Mouse (Mus musculus): ENCODE measurements around the gene Gsk3a. TPM values are rescaled to one million over a fixed set of nuclear protein-coding genes. Genes with fewer than 3 reads are reported as not detected.
"Not testable (repeated sequence)": the region's sequence is repeated elsewhere in the genome, so short reads cannot be mapped to it uniquely, and the experiment has no call there.

Gsk3a gene
- polyA plus RNA-seq, 1 experiment from 2014 or later: 4.3 TPM

- H3K27ac ChIP-seq (ENCODE audit: low read depth): no peak overlapping the region
- 73% methylated on average over 8 of the region's 8 CpGs for WGBS (ENCODE audit: insufficient replicate concordance)
- H3K9me3 ChIP-seq (ENCODE audit: low read length): no peaks in the 10 kb centered on the region
- TF ChIP-seq CTCF (IDR thresholded peaks at IDR 0.05; ENCODE audit: low read depth) (no peak), EP300 (IDR thresholded peaks at IDR 0.05; ENCODE audit: low read depth) (no peak)
- H3K36me3 ChIP-seq (replicated peaks; ENCODE audit: insufficient read depth, low read length): peaks cover 3% of the 10 kb centered on the region; the same call in 1 of the 2 replicates
- peak overlapping the region; percentile 81; the same call in 1 of the 2 replicates for H3K9ac ChIP-seq (replicated peaks)
- H3K4me1 ChIP-seq (ENCODE audit: insufficient read depth): peaks cover 37% of the 10 kb centered on the region
- H3K4me2 ChIP-seq (ENCODE audit: low read depth, low read length): peak overlapping the region; percentile 81
- H3K4me3 ChIP-seq (ENCODE audit: low read depth, low read length): no peak overlapping the region
- no peaks in the 10 kb centered on the region for H3K27me3 ChIP-seq (ENCODE audit: insufficient read depth, low read length)
- ATAC-seq (no peak), DNase-seq (no peak)
These were observed 28.7 kb upstream of the Gsk3a start for GRCm38 (mm10) chr7:25266180-25266962.

GRCm38 (mm10) chr7:25265743-25266142 is 28.1 kb upstream of the Gsk3a start:
- H3K4me3 ChIP-seq (ENCODE audit: low read depth, low read length); H3K9ac ChIP-seq (replicated peaks); ATAC-seq; H3K27ac ChIP-seq (ENCODE audit: low read depth); H3K4me2 ChIP-seq (ENCODE audit: low read depth, low read length); DNase-seq; H3K9me3 ChIP-seq (ENCODE audit: low read length); H3K36me3 ChIP-seq (replicated peaks; ENCODE audit: insufficient read depth, low read length); H3K27me3 ChIP-seq (ENCODE audit: insufficient read depth, low read length): not testable (repeated sequence)
- peaks cover 37% of the 10 kb centered on the region for H3K4me1 ChIP-seq (ENCODE audit: insufficient read depth)
- 69% methylated on average over 5 of the region's 5 CpGs for WGBS (ENCODE audit: insufficient replicate concordance)

GRCm38 (mm10) chr7:25263968-25264870 is 26.6 kb upstream of the Gsk3a start:
- Histone ChIP-seq H3K9me3 (ENCODE audit: low read length) (no peaks in the 10 kb centered on the region), H3K4me3 (ENCODE audit: low read depth, low read length) (no peak overlapping the region), H3K4me1 (ENCODE audit: insufficient read depth) (peaks cover 26% of the 10 kb centered on the region), H3K4me2 (ENCODE audit: low read depth, low read length) (0 out of 2 replicates have a peak overlapping the region, but pooled peaks have one; percentile 9), H3K27ac (ENCODE audit: low read depth) (peak overlapping the region; percentile 76), H3K9ac (replicated peaks) (peak overlapping the region; percentile 16; the same call in 1 of the 2 replicates), H3K36me3 (replicated peaks; ENCODE audit: insufficient read depth, low read length) (no peaks in the 10 kb centered on the region), H3K27me3 (ENCODE audit: insufficient read depth, low read length) (no peaks in the 10 kb centered on the region)
- WGBS (ENCODE audit: insufficient replicate concordance): 52% methylated on average over 17 of the region's 17 CpGs
- ATAC-seq: no peak
- TF ChIP-seq EP300 (IDR thresholded peaks at IDR 0.05; ENCODE audit: low read depth) (no peak), CTCF (IDR thresholded peaks at IDR 0.05; ENCODE audit: low read depth) (no peak)
- DNase-seq: peak; percentile 30

GRCm38 (mm10) chr7:25261896-25262295 is 24.2 kb upstream of the Gsk3a start:
- no peaks in the 10 kb centered on the region for H3K9me3 ChIP-seq (ENCODE audit: low read length)
- WGBS (ENCODE audit: insufficient replicate concordance): 74% methylated on average over 1 of the region's 1 CpGs

GRCm38 (mm10) chr7:25251822-25252221 is 14.2 kb upstream of the Gsk3a start:
- Histone ChIP-seq H3K9ac (replicated peaks) (no peak overlapping the region), H3K4me2 (ENCODE audit: low read depth, low read length) (peak overlapping the region; percentile 88), H3K9me3 (ENCODE audit: low read length) (no peaks in the 10 kb centered on the region), H3K36me3 (replicated peaks; ENCODE audit: insufficient read depth, low read length) (no peaks in the 10 kb centered on the region), H3K27me3 (ENCODE audit: insufficient read depth, low read length) (no peaks in the 10 kb centered on the region), H3K4me3 (ENCODE audit: low read depth, low read length) (peak overlapping the region; percentile 74; the same call in 1 of the 2 replicates), H3K27ac (ENCODE audit: low read depth) (peak overlapping the region; percentile 77), H3K4me1 (ENCODE audit: insufficient read depth) (peaks cover 36% of the 10 kb centered on the region)
- no peak for DNase-seq
- WGBS (ENCODE audit: insufficient replicate concordance): 42% methylated on average over 8 of the region's 8 CpGs
- no peak for TF ChIP-seq CTCF (IDR thresholded peaks at IDR 0.05; ENCODE audit: low read depth)
- TF ChIP-seq EP300 (IDR thresholded peaks at IDR 0.05; ENCODE audit: low read depth): no peak
- no peak for ATAC-seq

More at GRCm38 (mm10) chr7:25261896-25262295, 24.2 kb upstream of the Gsk3a start:
- no peak overlapping the region for H3K4me2 ChIP-seq (ENCODE audit: low read depth, low read length)
- TF ChIP-seq CTCF (IDR thresholded peaks at IDR 0.05; ENCODE audit: low read depth) (no peak), EP300 (IDR thresholded peaks at IDR 0.05; ENCODE audit: low read depth) (no peak)
- DNase-seq (no peak), ATAC-seq (no peak)
- H3K9ac ChIP-seq (replicated peaks): no peak overlapping the region
- H3K27me3 ChIP-seq (ENCODE audit: insufficient read depth, low read length): no peaks in the 10 kb centered on the region
- no peaks in the 10 kb centered on the region for H3K36me3 ChIP-seq (replicated peaks; ENCODE audit: insufficient read depth, low read length)
- H3K27ac ChIP-seq (ENCODE audit: low read depth): no peak overlapping the region
- H3K4me3 ChIP-seq (ENCODE audit: low read depth, low read length): no peak overlapping the region
- H3K4me1 ChIP-seq (ENCODE audit: insufficient read depth): peaks cover 17% of the 10 kb centered on the region
